Mouse (Mus musculus): ENCODE measurements around the gene Pgap3. TPM values are rescaled to one million over a fixed set of nuclear protein-coding genes. Genes with fewer than 3 reads are reported as not detected.
A peak's percentile ranks its signal among the peaks of the same experiment; 100 is the strongest.

The Pgap3 gene
- polyA plus RNA-seq, 1 experiment: 28.1 TPM

DNA sequence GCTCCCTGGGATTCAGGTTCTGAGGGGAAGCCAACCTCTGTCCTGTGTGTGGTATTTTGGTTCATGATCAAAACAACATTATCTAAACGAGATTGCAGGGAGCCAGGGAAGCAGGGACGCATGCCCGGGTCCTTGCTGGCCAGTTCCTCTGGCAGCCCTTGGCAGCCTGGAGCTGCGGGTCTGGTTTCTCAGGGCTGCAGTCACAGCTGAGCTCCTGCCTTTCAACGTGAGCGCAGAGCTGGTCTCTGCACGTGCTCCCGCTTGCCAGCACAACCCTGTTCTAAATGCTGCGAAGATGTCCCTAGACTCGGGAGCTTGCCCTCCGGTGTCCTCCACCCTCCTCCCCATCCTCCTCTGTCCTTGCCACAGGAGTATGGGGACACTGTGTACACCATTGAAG, 22.5 kb downstream of the Pgap3 start:
- TF ChIP-seq POLR2A (IDR thresholded peaks at IDR 0.05; ENCODE audit: borderline replicate concordance, extremely low read depth, low read depth, low read length) (no peak), CTCF (IDR thresholded peaks at IDR 0.05; ENCODE audit: insufficient read depth, low read length) (no peak)
- H3K4me3 ChIP-seq (replicated peaks; ENCODE audit: extremely low read depth, low read depth, low read length): no peak overlapping the region
- WGBS: 80% methylated on average over 11 of the region's 11 CpGs
- no peaks in the 10 kb centered on the region for H3K4me1 ChIP-seq (ENCODE audit: control insufficient read depth, insufficient read depth, low read length)
- no peak for DNase-seq

- WGBS: 84% methylated on average over 5 of the region's 5 CpGs
- no peak for DNase-seq
Measured at GRCm38 (mm10) chr11:98376756-98377155, 23.5 kb downstream of the Pgap3 start.

GRCm38 (mm10) chr11:98374266-98374665, 26.0 kb downstream of the Pgap3 start:
- no peak for DNase-seq
- no peak for TF ChIP-seq POLR2A (IDR thresholded peaks at IDR 0.05; ENCODE audit: borderline replicate concordance, extremely low read depth, low read depth, low read length)
- no peak for TF ChIP-seq CTCF (IDR thresholded peaks at IDR 0.05; ENCODE audit: insufficient read depth, low read length)
- WGBS: 72% methylated on average over 8 of the region's 8 CpGs
- Histone ChIP-seq H3K4me1 (ENCODE audit: control insufficient read depth, insufficient read depth, low read length) (no peaks in the 10 kb centered on the region), H3K4me3 (replicated peaks; ENCODE audit: extremely low read depth, low read depth, low read length) (no peak overlapping the region)

More at GRCm38 (mm10) chr11:98376756-98377155, 23.5 kb downstream of the Pgap3 start:
- Histone ChIP-seq H3K4me3 (replicated peaks; ENCODE audit: extremely low read depth, low read depth, low read length) (no peak overlapping the region), H3K4me1 (ENCODE audit: control insufficient read depth, insufficient read depth, low read length) (no peaks in the 10 kb centered on the region)
- TF ChIP-seq CTCF (IDR thresholded peaks at IDR 0.05; ENCODE audit: insufficient read depth, low read length) (no peak), POLR2A (IDR thresholded peaks at IDR 0.05; ENCODE audit: borderline replicate concordance, extremely low read depth, low read depth, low read length) (no peak)

GRCm38 (mm10) chr11:98373244-98373643, 27.0 kb downstream of the Pgap3 start:
- TF ChIP-seq CTCF (IDR thresholded peaks at IDR 0.05; ENCODE audit: insufficient read depth, low read length) (no peak), POLR2A (IDR thresholded peaks at IDR 0.05; ENCODE audit: borderline replicate concordance, extremely low read depth, low read depth, low read length) (no peak)
- Histone ChIP-seq H3K4me3 (replicated peaks; ENCODE audit: extremely low read depth, low read depth, low read length) (no peak overlapping the region), H3K4me1 (ENCODE audit: control insufficient read depth, insufficient read depth, low read length) (no peaks in the 10 kb centered on the region)
- no peak for DNase-seq
- 85% methylated on average over 6 of the region's 6 CpGs for WGBS

GRCm38 (mm10) chr11:98372406-98372805, 27.9 kb downstream of the Pgap3 start:
- no peak for DNase-seq
- no peaks in the 10 kb centered on the region for H3K4me1 ChIP-seq (ENCODE audit: control insufficient read depth, insufficient read depth, low read length)
- no peak overlapping the region for H3K4me3 ChIP-seq (replicated peaks; ENCODE audit: extremely low read depth, low read depth, low read length)
- TF ChIP-seq CTCF (IDR thresholded peaks at IDR 0.05; ENCODE audit: insufficient read depth, low read length): peak; percentile 83
- no peak for TF ChIP-seq POLR2A (IDR thresholded peaks at IDR 0.05; ENCODE audit: borderline replicate concordance, extremely low read depth, low read depth, low read length)
- 10% methylated on average over 2 of the region's 2 CpGs for WGBS

DNA sequence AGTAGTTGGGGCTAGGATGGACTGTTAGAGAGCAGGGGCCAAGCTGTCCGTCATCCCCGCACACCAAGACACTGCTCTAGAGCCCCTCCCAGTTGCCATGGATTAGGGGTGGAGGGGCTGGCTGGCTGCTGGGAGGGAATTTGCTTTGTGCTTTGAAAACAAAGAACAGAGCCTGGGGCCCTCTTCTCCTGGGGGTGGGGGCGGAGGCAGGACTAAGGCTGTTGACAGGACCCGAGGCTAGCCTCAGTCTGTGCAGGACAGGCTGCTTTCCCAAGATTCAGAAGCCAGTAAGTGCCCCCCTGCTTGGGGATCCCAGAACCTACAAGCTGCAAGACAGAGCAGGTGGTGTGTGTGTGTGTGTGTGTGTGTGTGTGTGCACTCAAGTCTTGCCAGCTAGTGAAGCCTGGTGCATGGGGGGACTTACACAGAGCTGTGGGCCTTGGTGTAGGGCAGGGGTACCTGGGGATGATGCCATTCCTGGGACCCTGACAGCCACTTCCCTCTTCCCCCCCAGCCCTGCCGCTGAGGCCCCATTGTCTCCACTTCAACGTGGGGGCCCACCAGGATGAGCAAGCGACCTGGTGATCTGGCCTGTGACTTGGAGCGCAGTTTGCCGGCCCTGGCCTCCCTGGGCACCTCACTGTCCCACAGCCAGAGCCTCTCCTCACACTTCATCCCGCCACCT, 28.6 kb downstream of the Pgap3 start:
- Histone ChIP-seq H3K4me1 (ENCODE audit: control insufficient read depth, insufficient read depth, low read length) (no peaks in the 10 kb centered on the region), H3K4me3 (replicated peaks; ENCODE audit: extremely low read depth, low read depth, low read length) (no peak overlapping the region)
- no peak for TF ChIP-seq POLR2A (IDR thresholded peaks at IDR 0.05; ENCODE audit: borderline replicate concordance, extremely low read depth, low read depth, low read length)
- no peak for TF ChIP-seq CTCF (IDR thresholded peaks at IDR 0.05; ENCODE audit: insufficient read depth, low read length)
- DNase-seq: no peak
- 63% methylated on average over 10 of the region's 10 CpGs for WGBS

DNA sequence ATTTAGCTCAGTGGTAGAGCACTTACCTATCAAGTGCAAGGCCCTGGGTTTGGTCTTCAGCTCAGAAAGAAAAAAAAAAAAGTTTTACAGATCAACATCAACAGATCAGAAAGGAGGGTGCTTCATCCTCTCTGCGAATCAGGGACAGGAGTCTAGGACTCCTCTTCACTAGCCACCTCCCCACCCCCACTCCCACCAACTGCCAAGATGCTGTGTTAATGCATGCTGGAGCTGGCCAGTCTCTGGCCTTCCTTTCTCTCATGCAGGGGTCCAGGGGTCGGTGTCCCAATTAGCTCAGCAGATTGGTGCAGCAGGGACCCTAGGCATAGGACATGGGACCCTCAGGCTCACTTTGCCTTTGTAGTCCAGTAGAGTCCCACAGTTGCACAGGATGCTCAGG, 29.7 kb downstream of the Pgap3 start:
- 83% methylated on average over 2 of the region's 2 CpGs for WGBS
- DNase-seq: no peak
- peaks cover 3% of the 10 kb centered on the region; the same call in 1 of the 2 replicates for H3K4me1 ChIP-seq (ENCODE audit: control insufficient read depth, insufficient read depth, low read length)
- no peak for TF ChIP-seq POLR2A (IDR thresholded peaks at IDR 0.05; ENCODE audit: borderline replicate concordance, extremely low read depth, low read depth, low read length)
- TF ChIP-seq CTCF (IDR thresholded peaks at IDR 0.05; ENCODE audit: insufficient read depth, low read length): no peak
- no peak overlapping the region for H3K4me3 ChIP-seq (replicated peaks; ENCODE audit: extremely low read depth, low read depth, low read length)

DNA sequence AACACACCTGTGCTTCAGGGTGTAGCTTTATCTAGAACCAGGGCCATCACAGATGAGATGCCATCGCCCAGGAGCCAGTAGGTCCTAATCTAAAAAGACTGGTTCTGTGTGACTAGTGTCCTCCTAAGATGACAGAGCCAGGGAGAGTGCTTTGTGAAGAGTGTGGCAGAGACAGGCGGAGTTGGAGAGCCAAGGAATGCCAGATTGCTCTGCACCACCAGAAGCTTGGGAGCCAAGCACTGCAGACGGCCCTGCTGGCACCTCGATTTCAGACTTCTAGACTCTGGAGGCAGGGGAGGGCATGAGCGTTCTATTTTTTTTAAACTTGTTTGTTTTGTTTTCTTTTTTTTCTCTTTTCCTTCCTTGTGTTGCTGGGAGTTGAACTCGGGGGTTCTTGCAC, 31.0 kb downstream of the Pgap3 start:
- TF ChIP-seq POLR2A (IDR thresholded peaks at IDR 0.05; ENCODE audit: borderline replicate concordance, extremely low read depth, low read depth, low read length) (no peak), CTCF (IDR thresholded peaks at IDR 0.05; ENCODE audit: insufficient read depth, low read length) (no peak)
- H3K4me1 ChIP-seq (ENCODE audit: control insufficient read depth, insufficient read depth, low read length): peaks cover 3% of the 10 kb centered on the region; the same call in 1 of the 2 replicates
- 52% methylated on average over 6 of the region's 6 CpGs for WGBS
- DNase-seq: no peak
- H3K4me3 ChIP-seq (replicated peaks; ENCODE audit: extremely low read depth, low read depth, low read length): no peak overlapping the region

- DNase-seq: no peak
Measured at GRCm38 (mm10) chr11:98367863-98368186, 32.5 kb downstream of the Pgap3 start.

DNA sequence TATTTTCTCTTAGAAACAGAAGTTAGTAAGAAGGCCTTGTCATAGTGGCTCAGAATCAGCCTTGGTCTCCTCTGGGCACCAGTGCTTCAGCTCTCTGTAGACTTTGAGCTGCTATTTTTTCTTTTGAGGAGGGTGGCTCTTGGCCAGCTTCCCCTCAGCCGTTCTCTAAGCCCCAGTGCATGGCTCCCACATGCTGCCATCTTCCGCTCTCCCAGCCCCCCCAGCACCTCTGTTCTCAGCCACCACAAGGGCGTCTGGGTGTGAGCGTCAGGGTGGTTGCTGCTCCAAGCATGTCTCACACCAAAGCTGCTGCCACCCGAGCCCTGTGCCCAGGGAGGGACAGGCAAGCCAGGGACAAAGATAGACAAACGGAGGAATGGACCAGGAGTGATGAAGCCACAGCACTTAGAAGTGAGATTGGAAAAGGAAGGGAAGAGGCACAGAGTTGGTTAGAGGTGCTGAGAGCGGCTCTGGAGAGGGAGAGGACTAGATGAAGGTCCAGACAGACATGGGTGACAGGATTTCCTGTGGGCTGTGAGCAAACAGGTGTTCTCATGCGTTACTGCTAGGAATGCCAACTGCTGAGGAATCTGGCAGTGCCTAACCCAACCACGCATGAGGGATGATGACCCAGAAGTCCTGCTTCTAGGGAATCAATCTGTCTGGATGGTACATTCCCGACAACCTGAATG, 33.0 kb downstream of the Pgap3 start:
- peaks cover 4% of the 10 kb centered on the region; the same call in 1 of the 2 replicates for H3K4me1 ChIP-seq (ENCODE audit: control insufficient read depth, insufficient read depth, low read length)
- TF ChIP-seq CTCF (IDR thresholded peaks at IDR 0.05; ENCODE audit: insufficient read depth, low read length): no peak
- no peak for TF ChIP-seq POLR2A (IDR thresholded peaks at IDR 0.05; ENCODE audit: borderline replicate concordance, extremely low read depth, low read depth, low read length)
- DNase-seq: no peak
- WGBS: 54% methylated on average over 10 of the region's 10 CpGs
- H3K4me3 ChIP-seq (replicated peaks; ENCODE audit: extremely low read depth, low read depth, low read length): no peak overlapping the region

More at GRCm38 (mm10) chr11:98367863-98368186, 32.5 kb downstream of the Pgap3 start:
- WGBS: 69% methylated on average over 7 of the region's 7 CpGs
- peaks cover 3% of the 10 kb centered on the region; the same call in 1 of the 2 replicates for H3K4me1 ChIP-seq (ENCODE audit: control insufficient read depth, insufficient read depth, low read length)
- TF ChIP-seq POLR2A (IDR thresholded peaks at IDR 0.05; ENCODE audit: borderline replicate concordance, extremely low read depth, low read depth, low read length) (no peak), CTCF (IDR thresholded peaks at IDR 0.05; ENCODE audit: insufficient read depth, low read length) (no peak)
- H3K4me3 ChIP-seq (replicated peaks; ENCODE audit: extremely low read depth, low read depth, low read length): no peak overlapping the region
